ENCODE assay signal across 1 mouse cellular context in the genomic region with DNA sequence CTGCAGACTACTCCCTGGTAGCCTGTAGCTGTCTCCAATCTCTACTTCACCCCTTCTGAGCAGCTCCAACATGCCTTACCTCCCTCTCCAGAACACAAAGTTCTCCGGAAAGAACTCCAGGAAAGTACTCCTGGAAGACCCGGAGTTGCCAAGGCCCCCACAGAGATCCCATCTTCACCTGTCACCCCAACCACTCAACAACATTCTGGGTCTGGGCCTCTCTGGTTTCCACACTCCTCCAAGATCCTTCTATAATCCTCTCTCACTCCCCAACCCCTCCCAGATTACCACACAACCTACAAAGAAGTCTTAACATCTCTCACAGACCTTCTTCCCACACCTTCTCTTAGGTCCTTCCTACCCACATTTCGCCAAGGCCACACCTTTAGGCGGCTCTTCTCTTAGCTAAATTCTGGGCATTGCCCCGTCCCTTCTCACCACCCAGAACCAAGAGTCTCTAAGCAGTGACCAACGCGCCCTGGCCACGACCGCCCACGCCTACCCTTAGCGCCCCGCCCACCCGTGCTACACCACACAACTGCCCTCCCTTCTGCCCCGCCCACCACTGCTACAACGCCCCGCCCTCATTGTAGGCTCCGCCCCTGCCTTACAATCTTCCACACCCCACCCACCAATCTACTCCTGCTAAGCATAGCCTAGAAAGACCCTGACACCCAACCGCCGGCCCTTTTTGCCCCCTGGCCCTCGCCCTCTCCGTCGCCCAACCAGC.
A peak's percentile ranks its signal among the peaks of the same experiment; 100 is the strongest.
TF ChIP-seq lines count a peak whose summit lies in the region.

No protein-coding gene starts in this region.

TF ChIP-seq in CH12.LX, 34 proteins besides CTCF, POLR2A, EP300 and RAD21:
- no peak for TF ChIP-seq MAZ (IDR thresholded peaks at IDR 0.05; ENCODE audit: low read depth, low read length)
- no peak for TF ChIP-seq NRF1 (IDR thresholded peaks at IDR 0.05; ENCODE audit: low read depth, low read length)
- TF ChIP-seq POLR2AphosphoS2 (IDR thresholded peaks at IDR 0.05; ENCODE audit: low read depth, low read length): 0 out of 2 replicates have a peak, but pooled peaks have one; percentile 41
- no peak for TF ChIP-seq BHLHE40 (IDR thresholded peaks at IDR 0.05; ENCODE audit: low read depth, low read length)
TF ChIP-seq in CH12.LX: peak in this region for 1.
